Mouse (Mus musculus): ENCODE measurements around the gene Gm21860. TPM values are rescaled to one million over a fixed set of nuclear protein-coding genes. Genes with fewer than 3 reads are reported as not detected.
"Not testable (repeated sequence)": the region's sequence is repeated elsewhere in the genome, so short reads cannot be mapped to it uniquely, and the experiment has no call there.

Gm21860 gene
- polyA plus RNA-seq, 1 experiment from 2014 or later: not detected

DNA sequence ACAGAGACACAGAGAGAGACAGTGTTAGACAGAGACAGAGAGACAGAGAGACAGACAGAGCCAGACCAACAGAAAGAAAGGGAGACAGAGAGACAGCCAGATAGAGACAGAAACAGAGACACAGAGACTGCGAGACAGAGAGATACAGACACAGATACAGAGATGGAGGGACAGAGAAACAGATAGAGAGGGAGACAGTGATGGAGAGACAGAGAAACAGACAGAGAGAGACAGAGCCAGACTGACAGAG lies 16.3 kb downstream of the Gm21860 start:
- H3K27me3 ChIP-seq (ENCODE audit: insufficient read depth, poor library complexity, severe bottlenecking): no peaks in the 10 kb centered on the region
- no peak for DNase-seq (ENCODE audit: low spot score)
- peaks cover 40% of the 10 kb centered on the region for H3K9me3 ChIP-seq
- no peak overlapping the region for H3K27ac ChIP-seq
- H3K4me3 ChIP-seq: no peak overlapping the region
- H3K4me1 ChIP-seq: no peaks in the 10 kb centered on the region
- H3K36me3 ChIP-seq: peaks cover 40% of the 10 kb centered on the region
- 84% methylated on average over 1 of the region's 1 CpGs for whole genome bisulfite sequencing

DNA sequence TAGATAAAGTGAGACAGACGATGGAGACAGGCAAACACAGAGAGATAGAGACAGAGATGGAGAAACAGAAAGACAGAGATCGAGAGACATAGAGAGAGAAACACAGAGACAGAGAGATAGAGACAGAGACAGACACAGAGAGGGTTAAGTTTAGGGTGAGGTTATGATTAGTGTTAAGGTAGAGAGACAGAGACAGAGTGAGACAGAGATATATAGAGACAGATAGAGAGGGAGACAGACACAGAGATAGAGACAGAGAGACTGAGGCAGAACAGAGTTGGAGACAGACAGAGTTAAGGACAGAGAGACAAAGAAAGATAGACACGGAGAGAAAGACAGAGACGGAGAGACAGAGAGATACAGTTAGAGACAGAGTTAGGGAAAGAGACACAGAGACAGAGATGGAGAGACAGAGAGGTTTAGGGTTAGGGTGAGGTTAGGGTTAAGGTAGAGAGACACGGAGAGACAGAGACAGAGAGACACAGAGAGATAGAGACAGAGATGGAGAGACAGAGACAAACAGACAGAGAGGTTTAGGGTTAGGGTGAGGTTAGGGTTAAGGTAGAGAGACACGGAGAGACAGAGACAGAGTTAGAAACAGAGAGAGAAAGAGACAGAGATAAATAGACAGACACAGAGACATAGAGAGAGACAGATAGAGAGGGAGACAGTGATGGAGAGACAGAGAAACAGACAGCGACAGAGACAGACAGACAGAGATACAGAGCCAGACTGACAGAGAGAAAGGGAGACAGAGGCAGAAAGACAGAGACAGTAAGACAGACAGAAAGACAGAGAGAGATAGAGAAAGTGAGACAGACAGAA lies 16.8 kb downstream of the Gm21860 start:
- no peaks in the 10 kb centered on the region for H3K4me1 ChIP-seq
- peaks cover 38% of the 10 kb centered on the region for H3K36me3 ChIP-seq
- H3K9me3 ChIP-seq: peaks cover 38% of the 10 kb centered on the region
- H3K27me3 ChIP-seq (ENCODE audit: insufficient read depth, poor library complexity, severe bottlenecking): no peaks in the 10 kb centered on the region
- H3K27ac ChIP-seq: no peak overlapping the region
- no peak for DNase-seq (ENCODE audit: low spot score)
- no peak overlapping the region for H3K4me3 ChIP-seq
- 58% methylated on average over 4 of the region's 7 CpGs for WGBS

DNA sequence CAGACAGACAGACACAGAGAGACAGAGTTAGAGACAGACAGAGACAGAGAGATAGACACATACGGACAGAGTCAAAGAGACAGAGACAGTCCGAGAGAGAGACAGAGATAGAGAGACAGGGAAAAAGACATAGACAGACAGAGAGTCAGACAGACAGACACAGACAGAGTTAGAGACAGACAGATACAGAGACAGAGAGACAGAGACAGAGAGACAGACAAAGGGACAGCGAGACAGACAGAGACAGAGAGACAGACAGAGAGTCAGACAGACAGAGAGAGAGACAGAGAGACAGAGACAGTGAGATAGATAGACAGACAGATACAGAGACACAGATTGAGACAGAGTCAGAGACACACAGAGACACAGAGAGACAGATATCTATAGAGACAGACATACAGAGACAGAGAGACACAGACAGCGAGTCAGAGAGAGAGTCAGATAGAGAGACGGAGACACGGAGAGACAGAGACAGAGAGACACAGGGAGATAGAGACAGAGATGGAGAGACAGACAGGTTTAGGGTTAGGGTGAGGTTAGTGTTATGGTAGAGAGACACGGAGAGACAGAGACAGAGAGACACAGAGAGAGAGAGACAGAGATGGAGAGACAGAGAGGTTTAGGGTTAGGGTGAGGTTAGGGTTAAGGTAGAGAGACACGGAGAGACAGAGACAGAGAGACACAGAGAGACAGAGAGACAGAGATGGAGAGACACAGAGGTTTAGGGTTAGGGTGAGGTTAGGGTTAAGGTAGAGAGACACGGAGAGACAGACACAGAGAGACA lies 18.2 kb downstream of the Gm21860 start:
- H3K36me3 ChIP-seq: peaks cover 24% of the 10 kb centered on the region
- WGBS: 62% methylated on average over 4 of the region's 9 CpGs
- not testable (repeated sequence) for H3K27ac ChIP-seq; DNase-seq (ENCODE audit: low spot score); H3K27me3 ChIP-seq (ENCODE audit: insufficient read depth, poor library complexity, severe bottlenecking); H3K4me1 ChIP-seq; H3K4me3 ChIP-seq
- peaks cover 24% of the 10 kb centered on the region for H3K9me3 ChIP-seq

DNA sequence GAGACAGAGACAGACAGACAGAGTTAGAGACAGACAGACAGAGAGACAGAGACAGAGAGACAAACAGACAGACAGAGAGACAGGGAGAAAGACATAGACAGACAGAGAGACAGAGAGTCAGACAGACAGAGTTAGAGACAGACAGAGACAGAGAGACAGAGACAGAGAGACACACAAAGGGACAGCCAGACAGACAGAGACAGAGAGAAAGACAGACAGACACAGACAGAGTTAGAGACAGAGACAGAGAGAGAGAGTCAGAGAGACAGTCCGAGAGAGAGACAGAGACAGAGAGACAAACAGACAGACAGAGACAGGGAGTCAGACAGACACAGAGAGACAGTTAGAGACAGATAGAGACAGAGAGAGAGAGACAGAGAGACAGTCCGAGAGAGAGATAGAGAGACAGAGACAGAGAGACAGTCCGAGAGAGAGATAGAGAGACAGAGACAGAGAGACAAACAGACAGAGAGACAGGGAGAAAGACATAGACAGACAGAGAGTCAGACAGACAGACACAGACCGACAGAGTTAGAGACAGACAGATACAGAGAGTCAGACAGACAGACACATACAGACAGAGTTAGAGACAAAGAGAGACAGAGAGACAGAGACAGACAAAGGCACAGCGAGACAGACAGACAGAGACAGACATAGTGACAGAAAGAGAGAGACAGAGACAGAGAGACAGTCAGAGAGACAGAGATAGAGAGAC lies 19.3 kb downstream of the Gm21860 start:
- not testable (repeated sequence) for DNase-seq (ENCODE audit: low spot score); H3K27ac ChIP-seq; H3K4me3 ChIP-seq; H3K4me1 ChIP-seq; H3K27me3 ChIP-seq (ENCODE audit: insufficient read depth, poor library complexity, severe bottlenecking)
- 63% methylated on average over 5 of the region's 5 CpGs for WGBS
- Histone ChIP-seq H3K9me3 (peaks cover 18% of the 10 kb centered on the region), H3K36me3 (peaks cover 18% of the 10 kb centered on the region)

DNA sequence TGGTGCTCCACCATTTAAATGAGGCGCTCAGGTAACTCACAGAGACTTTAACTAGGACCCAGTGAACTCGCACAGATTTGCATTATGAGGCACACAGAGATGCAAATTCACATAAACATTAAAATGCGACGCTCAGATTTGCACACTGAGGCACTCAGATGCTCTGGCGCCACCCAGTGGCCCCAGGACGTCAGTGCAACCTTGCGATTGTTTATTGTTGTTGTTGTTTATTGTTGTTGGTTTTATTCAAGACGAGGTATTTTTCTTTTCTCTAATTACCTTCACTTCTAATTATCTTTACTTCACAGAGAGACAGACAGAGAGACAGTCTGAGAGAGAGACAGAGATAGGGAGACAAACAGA lies 20.3 kb downstream of the Gm21860 start:
- not testable (repeated sequence) for H3K4me1 ChIP-seq; H3K27ac ChIP-seq; H3K9me3 ChIP-seq; H3K36me3 ChIP-seq; H3K27me3 ChIP-seq (ENCODE audit: insufficient read depth, poor library complexity, severe bottlenecking); H3K4me3 ChIP-seq; DNase-seq (ENCODE audit: low spot score)
- 61% methylated on average over 8 of the region's 8 CpGs for WGBS

DNA sequence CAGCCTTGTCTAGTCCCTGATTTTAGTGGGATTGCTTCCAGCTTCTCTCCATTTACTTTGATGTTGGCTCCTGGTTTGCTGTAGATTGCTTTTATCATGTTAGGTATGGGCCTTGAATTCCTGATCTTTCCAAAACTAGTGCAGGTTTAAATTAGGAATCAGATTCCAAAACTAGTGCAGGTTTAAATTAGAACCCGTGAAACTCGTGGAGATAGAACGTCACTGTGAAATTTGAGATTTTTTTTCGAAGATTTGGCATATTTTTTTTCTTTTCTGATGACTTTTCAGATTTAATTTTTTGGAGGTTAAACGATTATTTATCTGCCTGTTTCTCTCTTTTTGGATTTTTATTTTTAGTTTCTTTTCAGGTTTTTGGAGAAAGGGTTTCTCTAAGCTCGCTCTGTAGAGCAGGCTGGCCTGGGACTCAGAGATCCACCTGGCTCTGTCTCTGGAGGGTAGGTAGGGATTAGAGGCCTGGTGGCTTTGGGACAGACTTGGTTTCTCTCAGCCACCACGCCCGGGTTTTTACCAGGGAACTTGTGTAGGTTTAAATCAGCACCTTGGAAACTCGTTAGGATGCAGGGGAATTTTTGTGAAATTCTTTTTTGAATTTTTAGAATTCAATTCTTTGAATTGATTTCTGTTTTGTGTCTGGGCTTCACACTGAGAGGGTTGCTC lies 20.8 kb downstream of the Gm21860 start:
- WGBS: 83% methylated on average over 9 of the region's 9 CpGs

DNA sequence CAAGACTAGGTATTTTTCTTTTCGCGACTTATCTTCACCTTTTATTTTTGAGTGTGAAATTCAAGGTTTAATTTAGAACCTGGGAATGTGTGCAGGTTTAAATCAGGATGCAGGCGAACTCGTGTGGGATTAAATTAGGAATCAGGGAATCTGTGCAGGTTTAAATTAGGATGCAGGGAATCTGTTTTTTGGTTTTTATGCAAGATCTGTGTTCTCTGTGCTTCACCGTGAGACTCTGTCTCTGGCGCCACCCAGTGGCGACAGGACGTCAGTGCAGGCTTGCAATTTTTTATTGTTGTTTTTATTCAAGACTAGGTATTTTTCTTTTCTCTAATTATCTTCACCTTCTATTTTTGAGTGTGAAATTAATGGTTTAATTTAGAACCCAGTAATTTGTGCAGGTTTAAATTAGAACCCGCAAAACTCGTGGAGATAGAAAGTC lies 22.5 kb downstream of the Gm21860 start:
- WGBS: 58% methylated on average over 10 of the region's 10 CpGs
- H3K4me3 ChIP-seq; H3K27ac ChIP-seq; H3K4me1 ChIP-seq; H3K9me3 ChIP-seq; H3K36me3 ChIP-seq; H3K27me3 ChIP-seq (ENCODE audit: insufficient read depth, poor library complexity, severe bottlenecking): not testable (repeated sequence)
- DNase-seq (ENCODE audit: low spot score): peak; percentile 75

More for the DNA sequence above, 20.8 kb downstream of the Gm21860 start:
- not testable (repeated sequence) for H3K27ac ChIP-seq; H3K4me3 ChIP-seq; H3K36me3 ChIP-seq; H3K27me3 ChIP-seq (ENCODE audit: insufficient read depth, poor library complexity, severe bottlenecking); H3K4me1 ChIP-seq; DNase-seq (ENCODE audit: low spot score); H3K9me3 ChIP-seq

DNA sequence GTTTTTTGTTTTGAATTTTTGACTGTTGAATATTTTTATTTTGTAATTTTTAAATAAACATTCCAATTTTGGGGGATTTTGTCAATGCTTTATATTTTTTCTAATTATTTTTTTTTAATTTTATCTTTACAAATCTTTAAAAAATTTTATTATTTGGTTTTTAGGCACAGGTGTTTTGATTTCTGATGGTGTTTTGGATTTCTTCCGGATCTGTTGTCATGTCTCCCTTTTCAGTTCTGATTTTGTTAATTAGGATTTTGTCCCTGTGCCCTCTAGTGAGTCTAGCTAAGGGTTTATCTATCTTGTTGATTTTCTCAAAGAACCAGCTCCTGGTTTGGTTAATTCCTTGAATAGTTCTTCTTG lies 23.0 kb downstream of the Gm21860 start:
- H3K4me1 ChIP-seq; H3K27me3 ChIP-seq (ENCODE audit: insufficient read depth, poor library complexity, severe bottlenecking); H3K9me3 ChIP-seq; H3K27ac ChIP-seq; DNase-seq (ENCODE audit: low spot score); H3K36me3 ChIP-seq; H3K4me3 ChIP-seq: not testable (repeated sequence)
- 76% methylated on average over 1 of the region's 1 CpGs for WGBS

DNA sequence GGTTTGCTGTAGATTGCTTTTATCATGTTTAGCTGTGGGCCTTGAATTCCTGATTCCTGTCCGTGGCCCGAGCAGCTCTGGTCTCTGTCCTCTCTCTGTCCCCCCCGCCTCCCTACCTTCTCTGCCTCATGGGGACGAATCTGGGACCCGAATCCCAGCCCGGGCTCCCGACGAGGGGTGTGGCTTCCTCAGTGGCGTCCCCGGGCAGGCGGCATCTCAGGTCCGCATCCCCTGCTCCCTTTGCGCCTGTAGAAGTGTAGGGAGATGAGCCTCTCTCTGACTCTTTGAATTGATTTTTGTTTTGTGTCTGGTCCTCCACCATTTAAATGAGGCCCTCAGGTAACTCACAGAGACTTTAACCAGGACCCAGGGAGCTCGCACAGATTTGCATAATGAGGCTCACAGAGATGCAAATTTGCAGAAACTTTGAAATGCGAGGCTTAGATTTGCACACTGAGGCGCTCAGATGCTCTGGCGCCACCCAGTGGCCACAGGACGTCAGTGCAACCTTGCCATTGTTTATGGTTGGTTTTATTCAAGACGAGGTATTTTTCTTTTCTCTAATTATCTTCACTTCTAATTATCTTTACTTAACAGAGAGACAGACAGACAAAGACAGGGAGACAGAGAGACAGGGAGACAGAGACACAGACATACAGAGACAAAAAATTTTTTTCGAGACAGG lies 23.6 kb downstream of the Gm21860 start:
- not testable (repeated sequence) for H3K4me1 ChIP-seq; H3K36me3 ChIP-seq; H3K27ac ChIP-seq; H3K4me3 ChIP-seq; H3K27me3 ChIP-seq (ENCODE audit: insufficient read depth, poor library complexity, severe bottlenecking); H3K9me3 ChIP-seq
- DNase-seq (ENCODE audit: low spot score): peak; percentile 79
- 64% methylated on average over 20 of the region's 20 CpGs for WGBS

DNA sequence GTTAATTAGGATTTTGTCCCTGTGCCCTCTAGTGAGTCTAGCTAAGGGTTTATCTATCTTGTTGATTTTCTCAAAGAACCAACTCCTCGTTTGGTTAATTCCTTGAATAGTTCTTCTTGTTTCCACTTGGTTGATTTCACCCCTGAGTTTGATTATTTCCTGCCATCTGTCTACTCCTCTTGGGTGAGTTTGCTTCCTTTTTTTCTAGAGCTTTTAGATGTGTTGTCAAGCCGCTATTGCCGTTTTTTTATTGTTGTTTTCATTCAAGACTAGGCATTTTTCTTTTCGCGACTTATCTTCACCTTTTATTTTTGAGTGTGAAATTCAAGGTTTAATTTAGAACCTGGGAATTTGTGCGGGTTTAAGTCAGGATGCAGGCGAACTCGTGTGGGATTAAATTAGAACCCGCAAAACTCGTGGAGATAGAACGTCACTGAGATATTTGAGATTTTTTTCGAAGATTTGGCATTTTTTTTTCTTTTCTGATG lies 24.8 kb downstream of the Gm21860 start:
- WGBS: 61% methylated on average over 12 of the region's 12 CpGs
- H3K9me3 ChIP-seq: not testable (repeated sequence)

DNA sequence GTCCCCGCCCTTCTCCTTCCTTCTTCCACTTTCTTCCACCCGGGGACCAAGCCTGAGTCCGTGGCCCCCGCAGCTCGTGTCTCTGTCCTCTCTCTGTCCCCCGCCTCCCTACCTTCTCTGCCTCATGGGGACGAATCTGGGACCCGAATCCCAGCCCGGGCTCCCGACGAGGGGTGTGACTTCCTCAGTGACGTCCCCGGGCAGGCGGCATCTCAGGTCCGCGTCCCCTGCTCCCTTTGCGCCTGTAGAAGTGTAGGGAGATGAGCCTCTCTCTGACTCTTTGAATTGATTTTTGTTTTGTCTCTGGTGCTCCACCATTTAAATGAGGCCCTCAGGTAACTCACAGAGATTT lies 25.7 kb downstream of the Gm21860 start:
- not testable (repeated sequence) for H3K27me3 ChIP-seq (ENCODE audit: insufficient read depth, poor library complexity, severe bottlenecking); H3K4me3 ChIP-seq; H3K27ac ChIP-seq; H3K36me3 ChIP-seq; DNase-seq (ENCODE audit: low spot score); H3K9me3 ChIP-seq; H3K4me1 ChIP-seq
- 81% methylated on average over 16 of the region's 17 CpGs for WGBS

More for the DNA sequence above, 24.8 kb downstream of the Gm21860 start:
- not testable (repeated sequence) for H3K27me3 ChIP-seq (ENCODE audit: insufficient read depth, poor library complexity, severe bottlenecking); DNase-seq (ENCODE audit: low spot score); H3K27ac ChIP-seq; H3K4me1 ChIP-seq; H3K4me3 ChIP-seq; H3K36me3 ChIP-seq

DNA sequence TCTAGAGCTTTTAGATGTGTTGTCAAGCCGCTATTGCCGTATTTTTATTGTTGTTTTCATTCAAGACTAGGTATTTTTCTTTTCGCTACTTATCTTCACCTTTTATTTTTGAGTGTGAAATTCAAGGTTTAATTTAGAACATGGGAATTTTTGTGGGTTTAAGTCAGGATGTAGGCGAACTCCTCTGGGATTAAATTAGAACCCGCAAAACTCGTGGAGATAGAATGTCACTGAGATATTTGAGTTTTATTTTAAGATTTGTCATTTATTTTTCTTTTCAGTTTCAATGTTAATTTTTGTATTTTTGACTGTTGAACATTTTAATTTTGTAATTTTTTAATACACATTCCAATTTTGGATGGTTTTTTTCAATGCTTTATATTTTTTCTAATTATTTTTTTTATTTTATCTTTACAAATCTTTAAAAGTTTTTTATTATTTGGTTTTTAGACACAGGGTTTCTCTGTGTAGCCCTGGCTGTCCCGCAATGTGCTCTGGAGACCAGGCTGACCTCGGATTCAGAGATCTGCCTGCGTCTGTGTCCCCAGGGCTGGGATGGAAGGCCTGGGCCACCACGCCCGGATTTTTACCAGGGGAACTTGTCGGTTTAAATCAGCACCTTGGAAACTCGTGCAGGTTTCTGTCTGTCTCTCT lies 26.2 kb downstream of the Gm21860 start:
- H3K36me3 ChIP-seq; H3K27me3 ChIP-seq (ENCODE audit: insufficient read depth, poor library complexity, severe bottlenecking); H3K4me1 ChIP-seq; H3K9me3 ChIP-seq; H3K4me3 ChIP-seq; H3K27ac ChIP-seq; DNase-seq (ENCODE audit: low spot score): not testable (repeated sequence)
- WGBS: 78% methylated on average over 9 of the region's 13 CpGs

All from heart, embryonic 10.5 days (tissue).